Mouse (Mus musculus): ENCODE measurements around the gene Olfr1441.

Gene Olfr1441

DNA sequence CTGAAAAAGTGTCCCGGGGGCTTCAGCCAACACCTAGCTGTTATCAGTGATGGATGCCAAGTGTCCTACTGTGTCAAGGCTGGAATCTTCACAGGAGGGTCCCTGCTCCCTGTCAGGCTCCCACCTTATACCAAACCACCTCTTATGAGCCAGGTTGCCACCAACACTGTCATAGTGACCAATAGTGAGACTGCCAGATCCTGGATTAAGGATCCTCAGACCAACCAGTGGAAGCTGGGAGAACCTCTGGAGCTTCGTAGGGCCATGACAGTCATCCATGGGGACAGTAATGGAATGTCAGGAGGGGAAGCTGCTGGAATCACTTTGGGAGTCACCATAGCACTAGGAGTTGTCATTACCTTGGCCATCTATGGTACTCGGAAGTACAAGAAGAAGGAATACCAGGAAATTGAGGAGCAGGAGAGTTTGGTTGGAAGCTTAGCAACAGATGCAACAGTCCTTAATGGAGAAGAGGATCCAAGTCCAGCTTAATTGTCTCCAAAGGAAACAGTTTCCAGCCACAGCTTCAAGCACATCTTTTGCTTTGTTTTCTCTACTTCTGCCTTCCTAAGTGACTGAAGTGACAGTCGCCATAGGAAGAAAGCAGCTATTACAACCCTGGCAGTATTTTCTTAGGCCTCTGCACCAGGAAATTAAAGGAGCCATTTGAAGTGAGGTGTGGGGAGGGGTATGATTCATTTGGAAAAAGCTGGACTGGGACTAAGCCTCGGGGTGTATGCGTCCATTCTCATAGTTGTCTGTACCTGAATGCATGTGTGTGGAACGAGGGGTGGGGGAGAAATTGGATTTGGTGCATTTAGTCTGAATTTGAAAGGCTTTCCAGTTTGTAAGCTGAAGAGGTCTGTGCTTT, 45.9 kb downstream of the Olfr1441 start:
- DNase-seq (ENCODE audit: low spot score in 2 of 2), result no peak

DNA sequence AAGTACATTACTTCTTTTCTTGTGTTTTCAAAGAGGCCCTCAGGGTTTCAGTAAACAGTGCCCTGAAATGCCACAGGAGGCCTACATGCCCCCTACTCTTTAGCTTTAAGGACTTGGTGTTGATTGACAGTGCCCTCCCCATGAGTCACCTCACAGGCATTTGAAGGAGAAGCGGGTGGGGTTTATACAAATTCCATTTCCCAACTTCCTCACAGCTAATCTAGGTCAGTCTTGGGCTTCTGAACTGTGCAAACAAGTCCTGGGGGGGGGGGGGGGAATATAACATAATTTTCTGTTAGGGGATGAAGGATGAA, 46.4 kb downstream of the Olfr1441 start:
- DNase-seq (ENCODE audit: low spot score in 2 of 2), result no peak

DNA sequence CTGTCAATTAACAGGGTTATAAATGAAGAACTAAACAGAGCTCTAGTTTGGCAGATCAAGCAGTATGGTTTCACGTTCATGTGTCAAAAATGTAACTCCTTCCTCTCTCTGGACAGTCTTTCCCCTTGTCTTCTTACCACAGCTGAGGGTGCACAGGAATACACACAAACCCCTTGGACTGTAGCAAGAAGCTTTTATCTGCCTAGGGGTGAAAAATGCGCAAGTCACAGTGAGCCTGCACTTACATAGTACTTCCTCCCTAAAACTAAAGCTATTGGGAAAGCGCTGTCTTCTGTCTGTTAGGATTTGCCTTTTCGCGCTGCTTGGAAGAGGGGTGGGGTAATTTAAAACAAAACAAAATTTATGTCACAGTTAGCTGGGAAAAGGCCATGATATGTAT, 46.9 kb downstream of the Olfr1441 start:
- DNase-seq (ENCODE audit: low spot score in 2 of 2), result no peak

DNA sequence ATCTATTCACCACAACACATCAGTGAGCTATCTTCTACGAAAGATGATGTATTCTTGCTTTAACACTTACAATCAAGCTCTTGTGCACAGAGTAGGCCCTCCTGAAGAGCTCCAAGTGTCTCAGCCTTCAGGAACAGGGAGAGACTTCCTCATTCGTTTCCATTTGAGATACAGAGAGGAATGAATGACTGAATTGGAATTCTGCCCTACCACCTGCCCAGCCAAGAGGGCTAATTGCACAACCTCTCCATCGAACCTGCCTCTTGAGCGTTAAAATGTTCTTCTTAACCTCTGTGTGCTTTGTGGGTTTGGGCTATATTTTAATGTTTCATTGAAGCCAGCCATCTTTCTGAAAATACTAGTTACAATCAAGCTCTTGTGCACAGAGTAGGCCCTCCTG, 47.4 kb downstream of the Olfr1441 start:
- DNase-seq (ENCODE audit: low spot score in 2 of 2), result no peak

DNA sequence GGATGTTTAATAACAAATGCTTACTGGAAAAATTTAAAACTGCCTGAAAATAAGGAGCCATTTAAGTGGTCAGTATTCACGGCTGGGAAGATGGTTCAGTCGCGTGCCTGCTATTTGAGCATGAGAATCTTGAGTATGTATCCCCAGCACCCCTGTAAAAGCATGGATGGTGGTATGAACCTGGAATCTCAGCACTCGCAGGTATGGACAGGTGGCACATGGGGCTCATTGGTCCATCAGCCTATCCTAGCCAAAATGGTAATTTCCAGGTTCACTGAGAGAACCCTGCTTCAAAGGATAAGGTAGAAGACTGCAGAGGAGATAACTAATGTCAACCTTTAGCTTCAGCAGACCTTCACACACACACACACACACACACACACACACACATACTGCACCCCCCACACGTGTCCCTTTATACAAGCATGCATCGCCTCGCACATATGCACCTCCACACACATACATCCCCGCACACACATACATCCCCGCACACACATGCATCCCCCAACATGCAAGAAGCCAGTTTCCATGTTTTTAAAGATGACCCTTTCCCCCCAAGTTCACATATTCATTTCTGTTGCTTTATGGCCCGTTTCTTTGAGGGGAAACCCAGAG, 48.4 kb downstream of the Olfr1441 start:
- DNase-seq (ENCODE audit: low spot score in 2 of 2), result no peak

DNA sequence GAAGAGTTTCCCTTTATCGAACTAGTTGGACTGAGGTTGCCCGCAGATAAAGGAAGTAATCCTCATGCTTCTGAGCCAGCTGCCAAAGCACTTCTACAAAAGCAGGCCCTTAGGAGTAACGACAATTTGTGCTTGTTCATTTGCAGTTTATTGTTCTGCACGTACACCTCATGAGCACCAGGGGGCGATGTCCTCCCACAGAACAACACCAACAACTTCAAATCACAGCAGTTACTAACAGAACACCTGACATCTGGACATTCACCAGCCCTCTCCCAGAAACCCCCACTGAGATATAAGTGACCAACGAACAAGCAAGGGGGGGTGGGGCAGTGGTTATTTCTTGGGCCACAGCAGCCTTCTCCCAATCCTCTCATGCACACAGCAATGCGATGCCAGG, 49.0 kb downstream of the Olfr1441 start:
- DNase-seq (ENCODE audit: low spot score in 2 of 2), result peak; percentile 38 to 49

DNA sequence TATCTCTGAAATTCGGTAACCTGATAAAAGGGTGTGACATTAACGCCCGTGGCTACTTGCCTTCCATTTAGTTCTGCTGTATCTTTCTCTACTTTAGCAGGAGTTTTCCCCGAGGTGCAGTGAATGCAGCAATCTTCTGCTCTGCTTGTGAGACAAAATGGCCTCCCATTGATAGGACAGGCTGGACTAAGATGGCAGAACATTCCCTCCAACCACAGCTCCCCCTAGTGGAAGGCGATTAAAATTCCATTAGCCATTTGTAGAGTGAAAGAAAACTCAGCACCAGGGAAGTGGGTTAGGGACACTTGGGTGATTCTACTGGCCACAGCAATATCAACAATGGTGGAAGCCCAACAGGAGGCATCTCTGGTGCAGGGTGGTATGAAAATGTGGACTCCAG, 50.2 kb downstream of the Olfr1441 start:
- peak in 1 of 2 experiments; percentile 45 for DNase-seq (ENCODE audit: low spot score in 2 of 2)

DNA sequence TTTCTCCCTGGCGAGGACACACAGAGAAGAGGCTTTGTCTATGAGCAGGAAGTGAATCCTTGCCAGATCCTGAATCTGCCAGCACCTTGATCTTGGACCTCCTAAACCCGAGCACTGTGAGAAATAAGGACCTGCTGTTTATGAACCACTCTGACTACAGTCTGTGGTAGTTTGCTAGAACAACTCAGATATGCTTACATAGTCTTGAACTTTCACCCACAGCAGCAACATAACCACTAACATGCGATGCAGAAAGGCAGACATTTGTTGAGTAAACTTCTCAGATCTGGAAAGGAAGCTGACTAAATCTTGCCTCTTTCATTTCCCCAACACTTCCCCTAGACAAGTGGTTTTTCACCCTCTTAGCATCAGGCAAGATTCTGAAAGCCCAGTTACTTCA, 54.6 kb downstream of the Olfr1441 start:
- DNase-seq (ENCODE audit: low spot score in 2 of 2), result no peak

DNA sequence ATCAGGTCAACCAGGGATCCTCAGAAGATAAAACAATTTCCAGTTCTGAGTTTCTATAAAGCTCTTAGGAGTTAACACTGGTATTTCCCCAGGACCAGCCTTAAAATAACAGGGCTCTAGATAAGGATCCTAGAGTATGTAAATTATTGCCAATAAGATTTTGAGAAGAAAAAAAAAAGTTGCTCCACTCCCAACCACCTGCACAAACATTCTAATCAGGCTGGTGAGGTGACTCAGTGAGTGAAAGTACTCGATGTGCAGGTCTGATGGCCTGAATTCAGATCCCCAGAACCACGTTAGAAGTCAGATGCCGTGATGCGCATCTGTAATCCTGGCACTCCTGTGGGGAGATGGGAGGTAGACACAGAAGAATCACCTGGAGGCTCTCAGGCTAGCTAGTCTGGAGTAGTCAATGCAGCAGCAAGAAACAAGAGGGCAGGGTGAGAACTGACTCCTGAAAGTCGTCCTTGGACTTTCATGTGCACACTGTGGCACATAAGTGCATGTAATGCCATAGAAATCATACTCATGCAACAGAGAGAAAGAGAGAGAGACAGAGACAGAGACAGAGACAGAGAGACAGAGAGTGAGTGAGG, 55.2 kb downstream of the Olfr1441 start:
- DNase-seq (ENCODE audit: low spot score in 2 of 2), result no peak

Data from cerebellum, postnatal 4 days (tissue).